Mouse (Mus musculus): ENCODE results near the gene Aqp7.

Gene Aqp7

DNA sequence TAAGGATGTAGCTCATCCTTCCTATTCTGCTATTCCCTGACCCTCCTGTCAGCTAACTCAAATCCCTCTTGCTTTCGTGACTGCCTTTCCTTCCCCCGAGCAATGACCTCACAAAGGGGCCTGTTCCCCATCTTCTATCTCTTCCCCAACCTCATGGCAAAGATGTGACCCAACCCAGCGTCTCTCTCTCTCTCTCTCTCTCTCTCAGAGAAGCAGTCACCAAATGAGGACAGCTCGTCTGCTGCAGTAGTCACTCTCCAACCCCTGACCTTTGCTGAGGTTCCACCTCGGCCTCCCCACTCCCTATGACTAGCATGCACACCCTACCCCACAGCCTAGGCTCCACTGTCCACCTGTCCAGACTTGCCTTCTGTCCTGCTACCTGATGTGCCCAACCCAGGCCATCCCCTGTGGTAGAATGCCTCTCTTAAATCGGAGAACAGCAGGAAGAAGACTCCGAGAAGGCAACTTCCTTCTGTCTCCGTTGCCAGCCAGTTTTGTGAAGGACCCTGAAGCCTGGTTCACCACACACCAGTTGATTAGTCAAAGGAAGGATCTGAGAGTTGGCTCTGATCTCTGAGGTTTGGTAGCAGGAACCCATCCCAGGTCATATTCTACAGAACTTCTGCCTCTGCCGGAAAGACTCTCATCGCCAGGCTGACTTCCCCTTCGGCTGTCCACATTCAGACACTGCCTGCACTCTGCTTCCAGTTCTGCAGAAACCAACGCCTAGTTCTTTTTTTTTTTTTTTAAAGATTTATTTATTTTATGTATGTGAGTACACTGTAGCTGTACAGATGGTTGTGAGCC, 25.3 kb upstream of the Aqp7 start:
- POLR2A ChIA-PET = interaction anchor here in 3 of 4 experiments (0.7 to 16.8 kb wide), 22 partner anchors 9 to 77 kb away, joined by 3 to 236 read pairs (median 4); partner anchors contain the start of gene Aqp3 (in 2 of the 3)
- CTCF ChIA-PET = interaction anchor here (0.6 to 1.4 kb wide), 9 partner anchors 9 to 245 kb away, joined by 3 to 8 read pairs (median 4); no protein-coding TSS in a partner anchor

DNA sequence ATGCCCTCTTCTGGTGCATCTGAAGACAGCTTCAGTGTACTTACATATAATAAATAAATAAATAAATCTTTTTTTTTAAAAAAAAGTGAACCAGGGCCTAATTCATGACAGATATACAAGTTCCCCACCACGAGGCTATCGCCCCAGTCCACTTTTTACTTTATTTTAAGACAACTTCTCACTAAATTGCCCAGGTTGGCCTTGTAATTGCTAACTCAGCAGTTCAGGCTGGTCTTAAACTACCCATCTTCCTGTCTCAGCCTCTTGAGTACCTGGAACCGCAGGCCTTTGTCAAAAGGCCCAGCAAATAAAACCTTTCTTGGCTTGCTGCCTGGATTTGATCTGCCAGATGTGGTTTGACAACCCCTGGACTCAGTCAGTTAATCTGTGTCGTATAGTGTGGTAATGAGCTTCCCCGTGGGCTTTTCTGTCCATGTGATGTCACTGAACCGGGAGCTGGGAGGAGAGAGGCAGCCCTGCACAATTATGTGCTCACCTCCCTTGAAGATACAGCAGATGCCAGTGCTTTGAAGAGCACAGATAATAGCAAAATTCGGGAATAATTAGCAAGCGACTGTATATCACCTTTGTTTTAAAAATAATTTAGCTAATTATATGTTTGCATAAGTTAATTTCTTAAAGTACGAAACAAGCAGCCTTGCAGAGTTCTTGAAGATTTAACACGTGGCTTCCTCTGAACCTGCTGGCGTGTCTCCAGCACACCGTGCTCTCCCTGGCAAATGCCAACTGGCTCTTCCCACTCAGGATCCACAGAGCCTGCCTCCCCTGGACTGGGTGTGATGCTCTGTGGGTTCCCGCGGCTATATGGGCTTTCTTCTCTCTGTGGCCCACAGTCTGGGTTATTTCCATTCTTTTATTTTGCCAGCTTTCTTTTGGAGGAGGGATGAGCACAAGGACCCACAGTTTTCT, 23.8 kb upstream of the Aqp7 start:
- POLR2A ChIA-PET = interaction anchor here in 3 of 4 experiments (0.5 to 16.8 kb wide), 30 partner anchors 8 to 385 kb away, joined by 3 to 236 read pairs (median 4); partner anchors contain the start of genes Aqp3 (in 1 of the 3) and Ubap1 (in 1 of the 3)

DNA sequence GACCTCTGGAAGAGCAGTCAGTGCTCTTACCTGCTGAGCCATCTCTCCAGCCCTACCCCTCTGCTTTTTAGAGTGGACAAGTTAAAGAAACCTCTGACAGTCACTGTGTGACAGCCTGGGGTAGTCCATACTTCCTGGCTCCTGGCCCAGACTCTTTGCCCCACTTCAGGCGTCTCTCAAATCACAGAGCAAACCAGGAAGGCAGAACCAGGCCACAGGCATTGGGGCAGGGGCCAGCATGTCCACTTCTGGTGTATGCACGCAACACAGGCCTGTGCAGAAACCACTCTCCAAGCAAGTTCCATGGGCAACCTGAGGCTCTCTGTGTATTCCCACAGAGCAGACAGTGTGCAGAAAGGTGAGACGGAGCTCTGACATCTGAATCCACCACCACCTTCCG, 17.3 kb upstream of the Aqp7 start:
- POLR2A ChIA-PET = interaction anchor here in 3 of 4 experiments (0.6 to 16.8 kb wide), 22 partner anchors 10 to 220 kb away, joined by 3 to 236 read pairs (median 4); partner anchors contain the start of genes Aqp3 (in 3 of the 3) and Nol6 (in 2 of the 3)

More for the DNA sequence above, 23.8 kb upstream of the Aqp7 start:
- CTCF ChIA-PET = interaction anchor here (0.6 to 1.4 kb wide), 6 partner anchors 7 to 58 kb away, joined by 3 to 8 read pairs (median 4); no protein-coding TSS in a partner anchor

DNA sequence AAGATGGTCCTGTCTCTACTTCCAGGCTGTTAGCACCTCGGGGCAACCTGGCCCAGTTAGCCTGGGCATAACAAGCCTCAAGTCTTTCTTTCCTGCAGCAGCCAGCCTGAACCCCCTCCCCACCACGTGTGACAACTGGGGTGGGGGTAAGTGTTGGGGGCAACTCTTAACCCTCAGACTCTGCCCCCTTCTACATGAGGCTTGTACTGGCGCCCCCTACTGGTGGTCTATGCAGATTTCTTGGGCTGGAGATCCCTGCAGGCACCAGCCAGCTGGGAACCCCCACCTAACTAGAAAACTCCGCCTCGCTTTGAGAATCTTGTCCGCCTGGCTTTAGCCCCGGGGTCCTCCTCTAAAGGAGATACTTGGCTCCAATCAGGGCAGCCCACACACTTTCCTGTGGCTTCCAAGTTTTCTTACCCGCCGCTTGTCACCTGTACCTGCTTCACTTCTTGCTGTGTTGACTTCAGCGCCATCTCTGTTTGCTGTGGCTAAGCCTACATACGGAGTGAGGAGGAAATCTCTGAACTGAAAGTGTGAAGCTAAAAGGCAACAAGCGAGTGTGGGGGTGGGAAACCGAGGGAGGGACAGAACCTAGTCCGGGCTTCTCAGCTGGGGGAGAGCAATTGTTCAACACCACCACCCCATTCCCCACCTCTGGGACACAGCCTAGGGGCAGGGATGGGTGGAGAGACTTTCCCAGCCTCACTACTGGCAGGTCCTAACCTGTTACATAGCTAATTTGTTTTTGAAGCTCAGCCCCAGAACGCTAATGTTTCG, 16.1 kb upstream of the Aqp7 start:
- POLR2A ChIA-PET = interaction anchor here (0.5 to 16.8 kb wide), 39 partner anchors 8 to 285 kb away, joined by 3 to 236 read pairs (median 4); partner anchors contain the start of genes Aqp3 (in 3 of the 4), Nol6 (in 2 of the 4), Bag1 (in 1 of the 4) and Chmp5 (in 1 of the 4)
- CTCF ChIA-PET = interaction anchor here (0.5 to 7.2 kb wide), 53 partner anchors 8 to 506 kb away, joined by 3 to 46 read pairs (median 4); partner anchors contain the start of genes Nol6 (in 3 of the 4), Aqp3 (in 1 of the 4), Dnaic1 (in 1 of the 4) and Fam219a (in 1 of the 4)

More for the DNA sequence above, 17.3 kb upstream of the Aqp7 start:
- CTCF ChIA-PET = interaction anchor here in 2 of 4 experiments (0.6 to 7.2 kb wide), 8 partner anchors 13 to 437 kb away, joined by 3 to 46 read pairs (median 5); no protein-coding TSS in a partner anchor

DNA sequence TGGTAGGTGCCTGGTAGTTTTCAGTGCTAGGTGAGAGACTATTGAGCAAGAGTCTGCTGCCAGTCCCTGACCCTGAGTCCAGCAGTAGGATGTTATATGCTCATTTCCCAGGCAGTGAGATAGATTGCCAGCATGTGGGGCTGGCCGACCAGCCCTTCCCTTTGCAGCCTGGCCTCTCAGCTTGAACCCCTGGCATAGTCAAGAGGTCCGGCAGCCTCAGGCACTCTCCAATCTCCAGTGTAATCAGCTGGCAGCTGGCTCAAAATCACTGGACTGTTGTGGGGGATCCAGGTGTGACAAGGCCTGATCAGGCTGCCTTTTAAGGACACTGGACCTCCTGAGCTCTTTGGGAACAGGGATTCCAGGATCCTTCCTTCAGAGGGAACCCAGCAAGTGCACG, 15.4 kb upstream of the Aqp7 start:
- POLR2A ChIA-PET = interaction anchor here in 3 of 4 experiments (0.5 to 16.8 kb wide), 25 partner anchors 8 to 276 kb away, joined by 3 to 236 read pairs (median 5); partner anchors contain the start of genes Aqp3 (in 2 of the 3), Nol6 (in 2 of the 3), Bag1 (in 1 of the 3) and Chmp5 (in 1 of the 3)
- CTCF ChIA-PET = interaction anchor here (0.6 to 7.2 kb wide), 32 partner anchors 8 to 506 kb away, joined by 3 to 46 read pairs (median 4); partner anchors contain the start of genes Nol6 (in 2 of the 4), Aqp7 (in 1 of the 4), Dnaic1 (in 1 of the 4) and Fam219a (in 1 of the 4)

DNA sequence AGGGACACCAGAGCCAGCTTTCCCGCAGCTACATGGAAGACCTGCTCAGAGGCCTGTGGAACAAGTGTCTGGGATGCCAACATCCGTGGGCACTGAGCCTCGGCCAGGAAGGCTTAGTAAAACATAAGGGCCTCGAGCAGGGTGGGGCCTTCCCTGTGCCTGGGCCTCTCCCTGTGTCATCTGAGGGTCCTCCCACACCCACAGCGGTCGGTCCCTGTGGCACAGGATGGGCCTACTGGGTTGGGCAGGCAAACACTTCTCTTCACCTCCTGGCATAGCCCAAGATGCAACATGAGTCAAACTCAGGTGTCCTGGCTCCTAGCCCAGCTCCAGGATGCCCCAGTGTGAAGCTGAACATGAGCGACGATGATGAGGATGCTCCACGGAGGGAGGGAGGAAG, 9.4 kb upstream of the Aqp7 start:
- ChIA-PET CTCF (interaction anchor here in 2 of 4 experiments (0.6 to 1.1 kb wide), 3 partner anchors 72 to 234 kb away, joined by 4 to 5 read pairs (median 4); no protein-coding TSS in a partner anchor), POLR2A (interaction anchor here (0.5 to 14.2 kb wide), 22 partner anchors 6 to 650 kb away, joined by 3 to 236 read pairs (median 4); partner anchors contain the start of genes Aqp3 (in 2 of the 4) and Nol6 (in 1 of the 4))

DNA sequence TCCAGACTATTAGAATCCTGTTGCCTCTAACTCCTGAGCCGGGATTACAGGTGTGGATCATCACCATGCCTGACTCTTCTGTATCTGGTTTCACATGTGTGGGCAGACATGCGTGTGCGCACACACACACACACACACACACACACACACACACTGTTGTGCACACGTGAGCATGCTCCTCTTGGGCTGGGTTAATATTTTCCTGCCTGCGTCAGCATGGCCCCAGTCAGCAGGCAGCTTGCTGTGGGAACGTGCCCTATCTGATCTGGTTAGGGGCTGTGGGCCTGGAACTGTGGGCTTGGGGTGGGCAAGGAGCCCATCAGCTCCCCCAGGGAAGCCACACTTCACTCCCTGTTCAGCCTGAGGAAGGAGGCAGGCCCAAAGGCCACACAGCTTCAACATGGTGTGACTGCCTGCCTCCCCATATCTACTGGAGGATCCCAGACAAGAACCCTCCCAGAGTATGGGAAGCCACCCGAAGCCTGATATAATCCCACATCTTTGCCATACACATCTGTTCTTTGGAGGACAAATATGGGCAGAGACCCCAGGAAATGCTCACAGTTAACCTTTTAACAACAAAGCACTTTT, 8.9 kb upstream of the Aqp7 start:
- ChIA-PET CTCF (interaction anchor here (0.6 to 2.4 kb wide), 9 partner anchors 29 to 284 kb away, joined by 3 to 7 read pairs (median 4); no protein-coding TSS in a partner anchor), POLR2A (interaction anchor here (0.5 to 14.2 kb wide), 25 partner anchors 7 to 650 kb away, joined by 3 to 236 read pairs (median 4); partner anchors contain the start of genes Aqp3 (in 2 of the 4), Nol6 (in 1 of the 4) and Ubap2 (in 1 of the 4))

DNA sequence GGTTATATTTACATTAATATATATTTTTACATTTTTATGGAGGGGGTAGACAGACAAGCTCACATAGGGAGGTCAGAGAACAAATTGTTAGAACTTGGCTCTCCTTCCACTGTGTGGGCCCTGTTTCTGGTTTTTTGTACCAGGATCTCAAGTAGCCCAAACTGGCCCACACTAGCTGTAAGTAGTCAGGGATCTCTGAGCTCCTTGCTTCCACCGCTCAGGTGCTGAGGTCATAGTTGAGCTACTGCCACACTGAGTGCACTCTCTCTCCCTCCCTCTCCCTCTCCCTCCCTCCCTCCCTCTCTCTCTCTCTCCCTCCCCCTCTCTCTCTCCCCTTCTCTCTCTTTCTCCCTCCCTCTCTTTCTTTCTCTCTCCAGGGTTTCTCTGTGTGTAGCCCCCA, 8.3 kb upstream of the Aqp7 start:
- ChIA-PET CTCF (interaction anchor here (0.6 to 2.4 kb wide), 11 partner anchors 19 to 283 kb away, joined by 3 to 7 read pairs (median 4); no protein-coding TSS in a partner anchor), POLR2A (interaction anchor here in 3 of 4 experiments (0.6 to 14.2 kb wide), 22 partner anchors 7 to 651 kb away, joined by 3 to 236 read pairs (median 4); partner anchors contain the start of genes Aqp3 (in 2 of the 3), Nol6 (in 1 of the 3) and Ubap2 (in 1 of the 3))

DNA sequence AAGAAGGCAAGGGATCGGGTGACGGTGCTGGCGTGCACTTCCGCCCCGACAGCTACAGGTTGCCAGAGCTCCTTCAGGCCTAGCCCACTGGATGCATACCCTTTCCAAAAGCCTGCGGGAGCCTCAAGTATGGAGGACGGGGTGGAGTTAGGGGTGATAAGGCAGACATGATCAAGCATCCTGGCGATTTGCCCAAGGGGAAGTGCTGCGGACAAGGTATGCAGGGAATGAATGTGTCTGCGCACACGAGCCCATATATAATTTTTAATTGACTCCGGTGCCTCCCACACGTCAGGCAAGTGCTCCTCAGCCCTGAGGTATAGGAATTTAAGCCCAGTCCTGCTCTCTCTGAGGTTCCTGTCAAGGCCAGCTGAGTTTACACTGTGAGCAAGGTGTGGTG, 7.2 kb upstream of the Aqp7 start:
- POLR2A ChIA-PET = interaction anchor here (0.7 to 14.2 kb wide), 22 partner anchors 9 to 514 kb away, joined by 3 to 236 read pairs (median 4); partner anchors contain the start of genes Aqp3 (in 2 of the 4), Nol6 (in 2 of the 4), Dnaic1 (in 1 of the 4) and Fam219a (in 1 of the 4)
- CTCF ChIA-PET = interaction anchor here (0.6 to 2.4 kb wide), 11 partner anchors 8 to 286 kb away, joined by 3 to 9 read pairs (median 6); partner anchors contain the start of gene Nol6 (in 1 of the 4)

DNA sequence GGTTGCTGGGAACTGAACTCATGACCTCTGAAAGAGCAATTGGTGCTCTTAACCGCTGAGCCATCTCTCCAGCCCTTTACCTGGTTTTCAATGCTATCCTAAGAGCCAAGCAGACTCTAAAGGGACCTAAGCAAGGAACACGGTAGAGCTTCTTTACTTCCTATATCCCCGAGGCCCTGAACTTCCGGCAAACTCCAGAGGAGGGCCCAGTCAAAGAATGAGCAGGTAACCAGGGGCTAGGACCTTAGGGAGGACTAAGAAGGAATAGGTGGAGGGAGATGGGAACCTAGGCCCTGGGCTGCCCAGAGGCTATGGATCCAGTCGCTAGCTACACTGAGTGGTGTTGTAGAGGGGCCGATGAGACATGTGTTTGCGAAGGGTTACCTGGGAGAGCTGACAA, 3.8 kb upstream of the Aqp7 start:
- ChIA-PET CTCF (interaction anchor here (0.5 to 4.3 kb wide), 63 partner anchors 8 to 686 kb away, joined by 3 to 97 read pairs (median 4); partner anchors contain the start of genes Nol6 (in 2 of the 4), AI464131 (in 1 of the 4), Aqp3 (in 1 of the 4) and Bag1 (in 1 of the 4)), POLR2A (interaction anchor here (0.6 to 14.2 kb wide), 51 partner anchors 7 to 232 kb away, joined by 3 to 236 read pairs (median 5); partner anchors contain the start of genes Aqp3 (in 3 of the 4), Nol6 (in 3 of the 4) and Ubap2 (in 1 of the 4))

DNA sequence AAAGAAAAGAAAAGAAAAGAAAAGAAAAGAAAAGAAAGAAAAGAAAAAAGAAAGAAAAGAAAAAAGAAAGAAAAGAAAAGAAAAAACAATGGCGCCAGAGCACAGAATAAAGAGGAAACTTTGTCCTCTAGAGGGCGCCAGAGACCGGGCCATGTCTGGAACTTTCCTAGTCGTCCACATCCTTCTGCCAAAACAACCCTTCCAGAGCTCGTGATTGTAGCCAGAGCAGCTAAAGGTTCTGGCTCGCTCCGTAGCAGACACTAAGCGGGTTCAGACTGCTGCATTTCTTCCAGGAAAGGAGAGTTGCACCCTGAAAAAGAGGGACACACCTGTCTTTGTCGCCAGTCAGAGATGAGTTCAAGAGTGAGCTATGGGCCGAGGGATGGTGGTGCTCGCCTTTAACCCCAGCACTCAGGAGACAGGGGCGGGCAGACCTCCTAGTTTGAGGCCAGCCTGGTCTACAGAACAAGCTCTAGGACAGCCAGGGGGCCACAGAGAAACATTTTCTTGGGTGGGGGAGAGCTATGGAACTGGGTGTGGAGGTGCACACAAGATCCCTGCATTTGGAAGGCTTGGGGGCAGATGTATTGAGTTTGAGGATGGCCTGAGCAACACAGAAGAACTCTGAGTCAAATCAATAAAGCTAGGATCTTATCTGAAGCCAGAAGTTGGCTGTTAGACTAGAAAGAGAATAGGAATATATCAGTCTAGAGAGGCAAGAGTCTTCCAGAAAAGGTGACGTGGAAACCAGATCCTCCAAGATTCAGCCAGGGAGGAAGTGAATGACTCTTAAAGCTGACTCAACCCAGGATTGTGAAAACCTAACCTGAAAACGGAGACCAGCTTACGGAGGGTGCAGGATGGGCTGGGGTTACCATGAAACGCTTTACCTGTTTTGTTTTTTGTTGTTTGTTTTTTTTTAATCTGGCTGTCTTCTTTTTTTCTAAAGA, 3.1 kb upstream of the Aqp7 start:
- CTCF ChIA-PET = interaction anchor here (0.5 to 4.3 kb wide), 92 partner anchors 9 to 687 kb away, joined by 3 to 97 read pairs (median 4); partner anchors contain the start of genes Nol6 (in 3 of the 4), AI464131 (in 1 of the 4), Aqp3 (in 1 of the 4) and Bag1 (in 1 of the 4)
- POLR2A ChIA-PET = interaction anchor here (0.5 to 14.2 kb wide), 74 partner anchors 8 to 298 kb away, joined by 3 to 236 read pairs (median 4); partner anchors contain the start of genes Nol6 (in 4 of the 4), Aqp3 (in 3 of the 4), Ubap1 (in 1 of the 4) and Ubap2 (in 1 of the 4)

DNA sequence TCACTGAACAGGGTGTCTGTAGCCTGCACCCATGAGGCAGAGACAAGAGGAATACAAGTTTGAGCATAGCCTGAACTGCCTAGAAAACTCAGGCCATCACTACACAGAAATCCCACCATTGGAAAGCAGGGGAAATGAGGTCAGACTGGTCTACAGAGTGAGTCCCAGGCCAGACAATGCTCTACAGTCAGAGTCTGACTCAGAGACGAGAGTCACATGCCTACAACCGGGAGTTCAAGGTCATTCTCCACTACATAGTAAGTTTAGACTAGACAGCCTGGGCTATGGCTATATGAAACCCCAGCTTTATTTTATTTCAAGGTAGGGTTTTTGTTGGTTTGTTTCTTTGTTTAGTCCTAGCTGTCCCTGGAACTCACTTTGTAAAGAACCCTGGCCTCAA, 987 bp upstream of the Aqp7 start:
- POLR2A ChIA-PET = interaction anchor here in 3 of 4 experiments (0.6 to 14.2 kb wide), 10 partner anchors 17 to 285 kb away, joined by 3 to 236 read pairs (median 4); no protein-coding TSS in a partner anchor

DNA sequence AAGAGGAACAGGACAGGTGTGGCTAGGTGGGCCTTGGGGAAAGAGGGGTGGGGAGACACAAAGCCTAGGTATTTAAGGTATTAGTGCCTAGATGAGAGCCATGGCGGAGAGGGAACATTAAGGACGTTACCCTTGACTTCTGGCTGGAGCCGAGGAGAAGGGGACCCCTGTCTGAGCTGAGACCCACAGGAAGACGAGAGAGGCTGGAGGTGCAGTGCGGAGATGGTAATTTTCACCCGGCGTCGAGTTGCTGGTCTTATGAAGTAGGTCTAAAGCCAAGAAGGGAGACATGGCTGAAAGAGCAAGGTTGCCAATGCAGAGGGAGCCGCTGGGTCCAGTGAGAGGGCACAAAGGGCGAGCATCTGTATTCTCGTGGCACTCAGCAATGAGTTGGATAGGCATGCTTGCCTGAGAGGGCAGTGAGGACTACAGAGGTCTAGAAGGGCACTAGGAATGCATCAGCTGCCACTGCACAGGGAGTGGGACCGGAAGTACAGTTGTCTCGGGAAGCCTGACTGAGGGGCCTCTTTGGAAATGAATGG, 1.6 kb downstream of the Aqp7 start:
- CTCF ChIA-PET = interaction anchor here in 1 of 4 experiments (2.0 kb wide), 1 partner anchor 18 kb away, joined by 9 read pairs; no protein-coding TSS in a partner anchor
- POLR2A ChIA-PET = interaction anchor here in 2 of 4 experiments (0.8 to 2.0 kb wide), 10 partner anchors 10 to 91 kb away, joined by 3 to 6 read pairs (median 4); partner anchors contain the start of gene Nol6 (in 1 of the 2)

More for the DNA sequence above, 987 bp upstream of the Aqp7 start:
- CTCF ChIA-PET = interaction anchor here (0.6 to 4.3 kb wide), 15 partner anchors 18 to 454 kb away, joined by 3 to 97 read pairs (median 3); partner anchors contain the start of gene AI464131 (in 1 of the 4)
